Mouse (Mus musculus) adrenal gland, adult 8-10 months (tissue): ENCODE results near the gene Ints6. TPM values are rescaled to one million over a fixed set of nuclear protein-coding genes. Genes with fewer than 3 reads are reported as not detected.
A peak's percentile ranks its signal among the peaks of the same experiment; 100 is the strongest.

Experiments
- DNase-seq: peaks from one replicate; pipeline ENCODE4 v3.0.0; 2022
- total RNA-seq, 4 experiments: library from RNA; stranded (reverse); gene quantifications; 2 replicates each; pipeline ENCODE4 v1.2.4; 2022

Gene Ints6
- 10 to 100 TPM; 53.6 to 71.6 (median 58.9) TPM for total RNA-seq

GRCm38 (mm10) chr14:62761036-62761881, at the start of gene Ints6:
Ints6 (minus strand) TSS chr14:62761169.
- DNase-seq: peak; percentile 99

GRCm38 (mm10) chr14:62808661-62809523, 47.9 kb upstream of the Ints6 start:
- no peak for DNase-seq

GRCm38 (mm10) chr14:62806921-62807320, 46.0 kb upstream of the Ints6 start:
- peak; percentile 60 for DNase-seq

- DNase-seq: no peak
These were observed 42.2 kb upstream of the Ints6 start for GRCm38 (mm10) chr14:62803204-62803603.

- no peak for DNase-seq
These were observed 39.8 kb upstream of the Ints6 start for GRCm38 (mm10) chr14:62800791-62801190.

GRCm38 (mm10) chr14:62798608-62799101, 37.7 kb upstream of the Ints6 start:
- DNase-seq: no peak

GRCm38 (mm10) chr14:62795719-62796118, 34.8 kb upstream of the Ints6 start:
- no peak for DNase-seq

- no peak for DNase-seq
These were observed 28.3 kb upstream of the Ints6 start for GRCm38 (mm10) chr14:62789282-62789681.

GRCm38 (mm10) chr14:62782981-62783380, 22.0 kb upstream of the Ints6 start:
- DNase-seq: no peak

- DNase-seq: no peak
These were observed 19.7 kb upstream of the Ints6 start for GRCm38 (mm10) chr14:62780520-62781316.

- DNase-seq: no peak
These were observed 17.1 kb upstream of the Ints6 start for GRCm38 (mm10) chr14:62778095-62778494.

- no peak for DNase-seq
These were observed 14.1 kb upstream of the Ints6 start for GRCm38 (mm10) chr14:62775034-62775433.

GRCm38 (mm10) chr14:62774246-62774645, 13.3 kb upstream of the Ints6 start:
- DNase-seq: no peak

- DNase-seq: no peak
These were observed 12.8 kb upstream of the Ints6 start for GRCm38 (mm10) chr14:62773766-62774165.

GRCm38 (mm10) chr14:62765398-62765797, 4.4 kb upstream of the Ints6 start:
- no peak for DNase-seq

GRCm38 (mm10) chr14:62764371-62764770, 3.4 kb upstream of the Ints6 start:
- no peak for DNase-seq

- peak; percentile 30 for DNase-seq
These were observed 974 bp upstream of the Ints6 start for GRCm38 (mm10) chr14:62761943-62762342.

GRCm38 (mm10) chr14:62760321-62761035, 491 bp downstream of the Ints6 start:
- peak; percentile 60 for DNase-seq

GRCm38 (mm10) chr14:62759771-62760320, 1.1 kb downstream of the Ints6 start:
- DNase-seq: peak; percentile 64

GRCm38 (mm10) chr14:62758714-62759113, 2.3 kb downstream of the Ints6 start:
- DNase-seq: no peak

- no peak for DNase-seq
These were observed 5.8 kb downstream of the Ints6 start for GRCm38 (mm10) chr14:62755095-62755640.
